Mouse (Mus musculus) limb, embryonic 10.5 days (tissue): ENCODE results near the gene Mdfi. TPM values are rescaled to one million over a fixed set of nuclear protein-coding genes. Genes with fewer than 3 reads are reported as not detected.
A peak's percentile ranks its signal among the peaks of the same experiment; 100 is the strongest.

Source experiments
- DNase-seq: peaks from one replicate; pipeline ENCODE4 v3.0.0-alpha.2; 2017; ENCODE audit warnings: low spot score
- H3K27ac ChIP-seq: fragments of 300-500 bp; sonication (generic); 2 replicates; pipeline ENCODE4 v1.5.1; 2016; ENCODE audit warnings: mild to moderate bottlenecking
- H3K27me3 ChIP-seq: fragments of 300-500 bp; sonication (generic); 2 replicates; pipeline ENCODE4 v1.6.1; 2016; ENCODE audit warnings: low read depth, mild to moderate bottlenecking; ENCODE audit not compliant: poor library complexity, severe bottlenecking
- H3K36me3 ChIP-seq: fragments of 300-500 bp; sonication (generic); 2 replicates; pipeline ENCODE4 v1.6.1; 2016; ENCODE audit warnings: mild to moderate bottlenecking, moderate library complexity
- H3K4me1 ChIP-seq: fragments of 300-500 bp; sonication (generic); 2 replicates; pipeline ENCODE4 v1.6.1; 2016
- H3K4me3 ChIP-seq: fragments of 300-500 bp; sonication (generic); 2 replicates; pipeline ENCODE4 v1.5.1; 2016; ENCODE audit warnings: mild to moderate bottlenecking, moderate library complexity
- H3K9me3 ChIP-seq: fragments of 300-500 bp; sonication (generic); replicated peaks from 2 replicates; pipeline ENCODE4 v1.6.1; 2016; ENCODE audit warnings: mild to moderate bottlenecking
- WGBS: fragments of 180-500 bp; shearing (Covaris S2); methylation state at CpG from one replicate; pipeline ENCODE4 v1.1.7; 2016; 5-methylcytosine and 5-hydroxymethylcytosine counted together
- polyA plus RNA-seq: library from polyadenylated mRNA; unstranded; fragments of >200 nt; fragmentation: Nextera tagmentation; extraction: Ambion mirVana; gene quantifications from 2 replicates; pipeline ENCODE4 v1.2.1, GENCODE M21; 2016

Gene Mdfi
- polyA plus RNA-seq, 1 experiment from 2014 or later: 21.6 TPM

- peaks cover 60% of the 10 kb centered on the region for H3K27me3 ChIP-seq
- no peak for DNase-seq
Measured at GRCm38 (mm10) chr17:47788996-47789395, 45.5 kb downstream of the Mdfi start.

GRCm38 (mm10) chr17:47788306-47788705 lies 46.2 kb downstream of the Mdfi start:
- no peak for DNase-seq
- Histone ChIP-seq H3K9me3 (no peaks in the 10 kb centered on the region), H3K4me3 (peak overlapping the region; percentile 11), H3K27me3 (peaks cover 66% of the 10 kb centered on the region), H3K36me3 (no peaks in the 10 kb centered on the region), H3K4me1 (peaks cover 74% of the 10 kb centered on the region), H3K27ac (peak overlapping the region; percentile 78)
- 1% methylated on average over 4 of the region's 4 CpGs for WGBS

More at GRCm38 (mm10) chr17:47788996-47789395, 45.5 kb downstream of the Mdfi start:
- peaks cover 74% of the 10 kb centered on the region for H3K4me1 ChIP-seq
- peak overlapping the region; percentile 11 for H3K4me3 ChIP-seq
- 58% methylated on average over 6 of the region's 6 CpGs for WGBS
- H3K36me3 ChIP-seq: no peaks in the 10 kb centered on the region
- H3K9me3 ChIP-seq: no peaks in the 10 kb centered on the region
- H3K27ac ChIP-seq: peak overlapping the region; percentile 78

DNA sequence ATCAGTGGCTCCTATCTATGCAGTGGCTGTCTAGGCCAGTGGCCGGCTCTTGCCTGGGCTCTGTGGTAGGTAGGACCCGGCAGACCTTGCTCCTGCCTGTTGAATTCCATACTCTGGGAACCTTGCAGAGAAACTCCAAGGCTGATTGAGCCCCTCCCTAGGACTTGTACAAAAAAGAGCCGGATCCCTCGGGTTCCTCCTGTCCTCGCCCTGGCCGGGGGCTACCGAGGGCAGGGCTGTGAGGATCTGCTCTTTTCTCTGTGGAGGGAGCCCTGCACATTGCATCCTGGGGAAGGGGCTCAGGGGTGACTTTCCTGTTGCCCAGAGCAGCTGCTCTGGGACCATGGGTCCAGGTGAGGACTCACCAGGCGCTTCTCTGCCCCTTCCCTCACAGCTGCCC lies 46.9 kb downstream of the Mdfi start:
- Histone ChIP-seq H3K4me3 (no peak overlapping the region), H3K27ac (peak overlapping the region; percentile 78), H3K27me3 (peaks cover 71% of the 10 kb centered on the region), H3K4me1 (peaks cover 70% of the 10 kb centered on the region), H3K36me3 (no peaks in the 10 kb centered on the region), H3K9me3 (no peaks in the 10 kb centered on the region)
- DNase-seq: no peak
- WGBS: 48% methylated on average over 8 of the region's 8 CpGs

DNA sequence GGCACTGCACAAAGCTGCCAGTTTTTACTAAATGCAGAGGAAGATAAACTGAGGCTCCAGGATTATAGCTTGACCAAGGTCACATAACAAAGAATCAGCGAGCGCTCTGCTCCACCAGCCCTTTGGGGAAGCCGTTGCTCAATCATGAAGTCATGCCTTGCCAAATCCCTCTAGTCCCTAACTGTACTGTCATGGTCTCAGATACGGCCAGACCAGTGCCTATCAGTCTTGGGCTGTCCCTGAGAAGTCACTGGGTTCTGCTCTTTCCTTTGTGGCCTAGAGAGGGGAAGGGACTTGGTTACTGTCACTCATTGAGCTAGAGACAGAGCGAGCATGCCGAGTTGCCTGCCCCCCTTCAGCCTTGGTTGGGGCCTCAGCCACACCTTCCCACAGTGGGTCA lies 50.1 kb downstream of the Mdfi start:
- H3K9me3 ChIP-seq: no peaks in the 10 kb centered on the region
- H3K36me3 ChIP-seq: no peaks in the 10 kb centered on the region
- WGBS: 83% methylated on average over 6 of the region's 6 CpGs
- no peak overlapping the region for H3K27ac ChIP-seq
- peaks cover 52% of the 10 kb centered on the region for H3K27me3 ChIP-seq
- peaks cover 64% of the 10 kb centered on the region for H3K4me1 ChIP-seq
- H3K4me3 ChIP-seq: no peak overlapping the region
- DNase-seq: no peak

GRCm38 (mm10) chr17:47783445-47784223 lies 50.9 kb downstream of the Mdfi start:
- H3K4me1 ChIP-seq: peaks cover 56% of the 10 kb centered on the region
- H3K27ac ChIP-seq: no peak overlapping the region
- WGBS: 64% methylated on average over 8 of the region's 8 CpGs

GRCm38 (mm10) chr17:47782486-47782885 lies 52.0 kb downstream of the Mdfi start:
- Histone ChIP-seq H3K4me1 (peaks cover 45% of the 10 kb centered on the region), H3K36me3 (no peaks in the 10 kb centered on the region), H3K9me3 (no peaks in the 10 kb centered on the region), H3K27me3 (peaks cover 35% of the 10 kb centered on the region), H3K27ac (no peak overlapping the region), H3K4me3 (no peak overlapping the region)
- DNase-seq: no peak
- 88% methylated on average over 3 of the region's 3 CpGs for WGBS

More at GRCm38 (mm10) chr17:47783445-47784223, 50.9 kb downstream of the Mdfi start:
- H3K4me3 ChIP-seq: no peak overlapping the region
- no peaks in the 10 kb centered on the region for H3K36me3 ChIP-seq
- no peak for DNase-seq
- peaks cover 45% of the 10 kb centered on the region for H3K27me3 ChIP-seq
- H3K9me3 ChIP-seq: no peaks in the 10 kb centered on the region

- no peak overlapping the region for H3K27ac ChIP-seq
- H3K4me1 ChIP-seq: peaks cover 30% of the 10 kb centered on the region
- no peak for DNase-seq
- H3K9me3 ChIP-seq: no peaks in the 10 kb centered on the region
- no peaks in the 10 kb centered on the region for H3K36me3 ChIP-seq
- H3K27me3 ChIP-seq: peaks cover 15% of the 10 kb centered on the region
- H3K4me3 ChIP-seq: no peak overlapping the region
- 85% methylated on average over 10 of the region's 10 CpGs for WGBS
Measured at GRCm38 (mm10) chr17:47780470-47780869, 54.0 kb downstream of the Mdfi start.

DNA sequence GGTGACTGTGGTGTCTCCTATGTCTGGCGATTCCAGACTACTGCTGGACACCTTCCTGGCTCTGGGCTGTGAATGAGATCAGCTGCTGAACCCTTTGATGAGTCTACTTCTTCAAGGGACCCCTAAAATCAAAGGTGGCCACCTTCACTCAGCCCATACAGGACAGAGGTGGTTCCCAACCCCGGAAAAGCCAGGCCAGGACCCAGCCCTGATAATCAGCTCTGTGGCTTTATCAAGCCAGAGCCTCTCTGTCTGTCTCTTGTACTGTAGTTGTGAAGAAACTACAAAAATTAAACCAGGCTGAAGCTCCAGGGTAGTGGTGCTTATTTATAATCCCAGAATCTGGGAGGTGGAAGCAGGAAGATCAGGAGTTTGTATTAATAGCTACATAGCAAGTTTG lies 57.4 kb downstream of the Mdfi start:
- no peak overlapping the region for H3K4me3 ChIP-seq
- H3K27ac ChIP-seq: no peak overlapping the region
- H3K27me3 ChIP-seq: no peaks in the 10 kb centered on the region
- 58% methylated on average over 2 of the region's 2 CpGs for WGBS
- DNase-seq: no peak
- no peaks in the 10 kb centered on the region for H3K9me3 ChIP-seq
- H3K36me3 ChIP-seq: 0 out of 2 replicates have a peak, but pooled peaks cover 3% of the 10 kb centered on the region
- H3K4me1 ChIP-seq: peaks cover 25% of the 10 kb centered on the region

- Histone ChIP-seq H3K27me3 (0 out of 2 replicates have a peak, but pooled peaks cover 5% of the 10 kb centered on the region), H3K4me3 (no peak overlapping the region), H3K27ac (peak overlapping the region; percentile 70), H3K36me3 (0 out of 2 replicates have a peak, but pooled peaks cover 4% of the 10 kb centered on the region), H3K9me3 (no peaks in the 10 kb centered on the region), H3K4me1 (peaks cover 22% of the 10 kb centered on the region)
- 44% methylated on average over 6 of the region's 6 CpGs for WGBS
- DNase-seq: no peak
Measured at GRCm38 (mm10) chr17:47773604-47774003, 60.9 kb downstream of the Mdfi start.

DNA sequence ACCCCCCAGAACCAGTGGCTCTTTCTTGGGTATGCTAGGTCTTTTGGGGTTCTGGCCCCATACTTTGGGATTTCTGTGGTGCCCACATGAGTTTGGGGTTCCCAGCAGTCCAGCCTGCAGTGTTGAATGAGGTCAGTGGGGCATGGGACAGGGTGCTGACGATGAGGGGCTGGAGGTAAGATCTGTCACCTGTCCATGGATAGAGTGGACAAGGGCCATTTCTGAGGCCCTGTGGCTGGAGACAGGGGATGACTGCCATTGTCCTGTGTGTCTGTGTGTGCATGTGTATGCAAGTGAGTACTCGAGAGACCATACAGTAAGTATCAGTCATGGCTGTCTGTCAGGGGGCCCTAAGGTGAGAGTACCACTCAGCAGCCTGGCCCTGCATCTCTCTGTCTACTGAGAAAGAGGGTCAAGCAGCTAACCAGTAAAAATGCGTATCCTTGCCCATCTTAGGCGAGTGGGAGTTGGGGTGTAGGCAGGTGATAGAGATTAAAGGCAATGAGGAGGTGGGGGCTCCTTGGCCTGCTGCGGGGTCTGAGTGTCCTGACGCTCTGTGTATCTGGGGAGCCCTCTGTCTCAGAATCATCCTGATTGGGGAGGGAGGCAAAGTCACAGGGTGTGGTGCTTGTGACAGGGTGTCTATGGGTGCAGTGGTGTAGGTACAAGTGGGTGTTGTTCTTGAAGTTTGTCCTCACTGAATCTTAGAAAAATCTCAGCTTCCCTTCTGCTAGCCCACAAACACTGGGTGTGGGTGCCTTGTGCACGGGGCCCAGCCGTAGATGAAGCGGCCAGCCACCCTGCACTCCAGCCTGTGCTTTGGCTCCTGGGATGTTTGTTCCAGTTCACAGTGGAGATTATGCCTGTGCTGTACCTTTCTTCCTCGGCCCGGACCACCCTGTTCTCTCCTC lies 64.8 kb downstream of the Mdfi start:
- WGBS: 88% methylated on average over 11 of the region's 11 CpGs

GRCm38 (mm10) chr17:47768707-47769276 lies 65.7 kb downstream of the Mdfi start:
- H3K36me3 ChIP-seq: 0 out of 2 replicates have a peak, but pooled peaks cover 4% of the 10 kb centered on the region
- peaks cover 17% of the 10 kb centered on the region for H3K4me1 ChIP-seq
- no peaks in the 10 kb centered on the region for H3K9me3 ChIP-seq
- 48% methylated on average over 12 of the region's 12 CpGs for WGBS
- no peak for DNase-seq
- no peak overlapping the region for H3K4me3 ChIP-seq
- no peak overlapping the region for H3K27ac ChIP-seq
- H3K27me3 ChIP-seq: peaks cover 35% of the 10 kb centered on the region

More for the DNA sequence above, 64.8 kb downstream of the Mdfi start:
- Histone ChIP-seq H3K36me3 (0 out of 2 replicates have a peak, but pooled peaks cover 4% of the 10 kb centered on the region), H3K4me3 (no peak overlapping the region), H3K27ac (0 out of 2 replicates have a peak overlapping the region, but pooled peaks have one; percentile 3), H3K9me3 (no peaks in the 10 kb centered on the region), H3K27me3 (peaks cover 33% of the 10 kb centered on the region), H3K4me1 (peaks cover 20% of the 10 kb centered on the region)
- DNase-seq: no peak

- 0 out of 2 replicates have a peak, but pooled peaks cover 4% of the 10 kb centered on the region for H3K36me3 ChIP-seq
- peaks cover 35% of the 10 kb centered on the region for H3K27me3 ChIP-seq
- WGBS: 42% methylated on average over 15 of the region's 17 CpGs
- DNase-seq: no peak
- no peak overlapping the region for H3K4me3 ChIP-seq
- H3K4me1 ChIP-seq: peaks cover 12% of the 10 kb centered on the region
- H3K27ac ChIP-seq: no peak overlapping the region
- H3K9me3 ChIP-seq: no peaks in the 10 kb centered on the region
Measured at GRCm38 (mm10) chr17:47767456-47768141, 66.9 kb downstream of the Mdfi start.
